Mouse (Mus musculus) heart, postnatal 0 days (tissue): ENCODE measurements around the gene Bsg.

ENCODE experiments used
- CTCF ChIP-seq: IDR thresholded peaks from 2 replicates; pipeline ENCODE4 v1.5.1; 2016; ENCODE audit warnings: antibody characterized with exemption, control low read depth, low read depth
- EP300 ChIP-seq: IDR thresholded peaks from 2 replicates; pipeline ENCODE4 v1.6.1; 2016; ENCODE audit warnings: antibody characterized with exemption, low read depth

DNA sequence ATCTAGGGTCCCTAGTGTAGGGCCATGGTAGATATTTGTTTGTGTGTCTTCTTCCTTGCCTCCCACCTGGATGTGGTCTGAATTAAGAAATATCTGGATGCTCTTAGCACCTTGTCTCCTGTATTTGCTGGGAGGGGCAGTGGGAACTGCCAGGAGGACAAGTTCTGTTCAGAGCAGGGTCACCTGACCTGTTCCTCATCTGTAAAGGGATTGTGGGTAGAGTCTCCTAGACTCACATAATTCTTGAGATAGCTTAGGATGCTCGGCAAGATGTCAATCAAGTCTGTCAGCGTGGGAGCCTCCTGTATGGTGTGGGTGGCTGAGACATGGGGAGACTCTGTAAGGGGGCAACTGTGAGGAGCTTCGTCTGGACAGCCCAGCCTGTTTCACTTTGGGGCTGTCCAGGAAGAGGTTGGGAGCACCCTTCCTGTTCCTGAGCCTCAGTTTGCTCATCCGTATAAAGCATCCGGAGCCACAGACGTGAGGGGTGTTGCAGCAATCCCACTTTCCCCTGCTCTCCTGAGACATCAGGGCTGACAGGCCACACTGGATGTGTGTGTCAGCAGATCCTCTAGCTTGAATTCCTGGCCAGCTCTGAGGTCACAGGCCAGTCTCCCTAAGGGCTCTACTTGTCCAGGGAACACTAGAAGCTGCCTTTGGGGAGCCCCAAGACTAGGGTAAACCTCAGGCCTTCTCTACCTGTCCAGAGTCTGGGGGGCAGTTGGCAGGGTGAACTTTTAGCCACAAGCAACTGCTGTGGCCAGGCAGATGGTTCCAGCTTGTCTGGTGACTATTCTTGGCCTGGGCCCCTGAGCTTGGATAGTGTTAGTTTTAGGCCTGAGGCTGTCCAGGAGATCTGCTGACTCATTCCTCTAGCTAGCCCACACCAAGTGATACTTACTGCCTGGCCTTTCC, 20.3 kb upstream of the Bsg start:
- TF ChIP-seq EP300 (no peak), CTCF (no peak)
